Mouse (Mus musculus) neural tube, embryonic 13.5 days (tissue): ENCODE data around the gene Ankrd17. TPM values are rescaled to one million over a fixed set of nuclear protein-coding genes. Genes with fewer than 3 reads are reported as not detected.

Experiments
- ATAC-seq: fragments of 200-750 bp; cut with Nextera tagmentation; 2 replicates; pipeline ENCODE4 v1.8.0; 2017; ENCODE audit warnings: low read depth, mild to moderate bottlenecking, moderate TSS enrichment, moderate library complexity
- H3K27ac ChIP-seq: fragments of 300-500 bp; sonication (generic); replicated peaks from 2 replicates; pipeline ENCODE4 v1.5.1; 2015; ENCODE audit warnings: moderate library complexity, mild to moderate bottlenecking, inconsistent platforms
- H3K27me3 ChIP-seq: fragments of 300-500 bp; sonication (generic); 2 replicates; pipeline ENCODE4 v1.6.1; 2015; ENCODE audit warnings: mild to moderate bottlenecking, inconsistent platforms
- H3K36me3 ChIP-seq: fragments of 300-500 bp; sonication (generic); 2 replicates; pipeline ENCODE4 v1.6.1; 2015; ENCODE audit warnings: mild to moderate bottlenecking, inconsistent platforms
- H3K4me1 ChIP-seq: fragments of 300-500 bp; sonication (generic); replicated peaks from 2 replicates; pipeline ENCODE4 v1.6.1; 2015; ENCODE audit warnings: inconsistent platforms
- H3K4me2 ChIP-seq: fragments of 300-500 bp; sonication (generic); 2 replicates; pipeline ENCODE4 v1.6.1; 2015; ENCODE audit warnings: inconsistent platforms, mild to moderate bottlenecking, moderate library complexity
- H3K4me3 ChIP-seq: fragments of 300-500 bp; sonication (generic); 2 replicates; pipeline ENCODE4 v1.5.1; 2015; ENCODE audit warnings: mild to moderate bottlenecking, inconsistent platforms
- H3K9ac ChIP-seq: fragments of 300-500 bp; sonication (generic); 2 replicates; pipeline ENCODE4 v1.6.1; 2015; ENCODE audit warnings: moderate library complexity, mild to moderate bottlenecking, inconsistent platforms
- H3K9me3 ChIP-seq: fragments of 300-500 bp; sonication (generic); 2 replicates; pipeline ENCODE4 v1.6.1; 2016; ENCODE audit warnings: inconsistent platforms
- WGBS: fragments of 180-500 bp; shearing (Covaris S2); methylation state at CpG from one replicate; pipeline ENCODE4 v1.1.7; 2015; 5-methylcytosine and 5-hydroxymethylcytosine counted together
- polyA plus RNA-seq: library from polyadenylated mRNA; unstranded; fragments of >200 nt; fragmentation: Nextera tagmentation; extraction: Ambion mirVana; gene quantifications from 2 replicates; pipeline ENCODE4 v1.2.1, GENCODE M21; 2015

Ankrd17 gene
- polyA plus RNA-seq, result 28.3 and 29.3 TPM in 2 replicates

DNA sequence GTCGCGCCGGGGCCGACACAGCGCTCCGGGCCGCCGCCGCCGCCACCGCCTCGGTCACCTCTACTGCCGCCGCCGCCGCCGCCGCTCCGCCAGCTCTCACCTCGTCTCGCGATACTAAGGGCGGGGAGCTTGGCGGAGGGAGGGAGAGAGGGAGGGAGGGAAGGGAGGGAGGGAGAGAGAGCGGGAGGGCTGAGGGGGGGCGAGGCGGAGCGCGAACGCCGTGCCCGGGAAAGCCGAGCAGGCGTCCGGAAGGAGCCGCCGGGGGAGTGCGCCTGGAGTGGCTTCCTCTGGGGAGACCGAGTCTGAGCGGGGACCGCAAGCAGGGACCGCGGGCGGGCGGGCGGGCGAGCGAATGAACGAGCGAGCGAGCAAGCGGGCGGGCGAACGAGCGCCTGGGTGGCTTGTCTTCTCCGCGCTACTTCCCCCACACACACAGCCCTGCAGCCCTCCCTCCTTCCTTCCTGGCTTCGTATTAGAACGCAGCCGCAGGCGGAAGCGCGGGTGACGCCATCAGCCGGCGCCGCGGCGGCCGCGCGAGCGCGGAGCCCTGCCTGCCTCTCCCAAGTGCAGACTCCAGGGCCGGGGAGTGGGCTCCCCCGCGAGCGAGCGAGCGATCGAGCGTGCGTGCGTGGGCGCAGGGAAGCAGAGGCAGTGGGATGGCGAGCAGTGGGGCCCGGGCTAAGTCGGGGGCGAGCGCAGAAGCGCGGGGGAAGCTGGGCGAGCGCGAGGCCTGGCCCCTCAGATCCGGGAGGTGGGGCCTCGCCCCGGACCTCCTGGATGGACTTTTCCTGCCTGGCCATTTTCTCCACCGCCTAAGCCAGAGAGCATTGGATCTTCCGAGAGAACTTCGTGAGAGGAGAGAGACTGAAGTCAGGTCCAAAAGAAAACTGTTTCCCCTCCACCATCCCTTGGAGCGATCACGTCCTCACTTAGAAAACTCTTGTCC lies at the start of gene Ankrd17:
Gene Ankrd17 (minus strand): TSS at position 457 of the 946 bp plus-strand sequence.
- ATAC-seq, result peak; percentile 95

GRCm38 (mm10) chr5:90414925-90415295 lies 48.5 kb upstream of the Ankrd17 start:
- H3K4me2 ChIP-seq, result no peak overlapping the region
- H3K4me3 ChIP-seq, result no peak overlapping the region
- H3K9me3 ChIP-seq, result no peaks in the 10 kb centered on the region
- 62% methylated on average over 6 of the region's 6 CpGs for WGBS
- H3K36me3 ChIP-seq, result no peaks in the 10 kb centered on the region
- ATAC-seq, result no peak
- no peaks in the 10 kb centered on the region for H3K4me1 ChIP-seq
- no peak overlapping the region for H3K9ac ChIP-seq
- H3K27me3 ChIP-seq, result no peaks in the 10 kb centered on the region
- H3K27ac ChIP-seq, result no peak overlapping the region

More for the DNA sequence above, at the start of gene Ankrd17:
- H3K4me3 ChIP-seq, result peak within 1 kb of the TSS; percentile 98
- H3K36me3 ChIP-seq, result no peaks in the 10 kb centered on the region
- H3K9me3 ChIP-seq, result no peaks in the 10 kb centered on the region
- H3K4me1 ChIP-seq, result peaks cover 41% of the 10 kb centered on the region
- H3K27me3 ChIP-seq, result no peaks in the 10 kb centered on the region
- under 1% methylated on average over 65 of the region's 104 CpGs for WGBS
- peak within 1 kb of the TSS; percentile 97 for H3K9ac ChIP-seq
- H3K4me2 ChIP-seq, result peak within 1 kb of the TSS; percentile 84
- peak within 1 kb of the TSS; percentile 99 for H3K27ac ChIP-seq

DNA sequence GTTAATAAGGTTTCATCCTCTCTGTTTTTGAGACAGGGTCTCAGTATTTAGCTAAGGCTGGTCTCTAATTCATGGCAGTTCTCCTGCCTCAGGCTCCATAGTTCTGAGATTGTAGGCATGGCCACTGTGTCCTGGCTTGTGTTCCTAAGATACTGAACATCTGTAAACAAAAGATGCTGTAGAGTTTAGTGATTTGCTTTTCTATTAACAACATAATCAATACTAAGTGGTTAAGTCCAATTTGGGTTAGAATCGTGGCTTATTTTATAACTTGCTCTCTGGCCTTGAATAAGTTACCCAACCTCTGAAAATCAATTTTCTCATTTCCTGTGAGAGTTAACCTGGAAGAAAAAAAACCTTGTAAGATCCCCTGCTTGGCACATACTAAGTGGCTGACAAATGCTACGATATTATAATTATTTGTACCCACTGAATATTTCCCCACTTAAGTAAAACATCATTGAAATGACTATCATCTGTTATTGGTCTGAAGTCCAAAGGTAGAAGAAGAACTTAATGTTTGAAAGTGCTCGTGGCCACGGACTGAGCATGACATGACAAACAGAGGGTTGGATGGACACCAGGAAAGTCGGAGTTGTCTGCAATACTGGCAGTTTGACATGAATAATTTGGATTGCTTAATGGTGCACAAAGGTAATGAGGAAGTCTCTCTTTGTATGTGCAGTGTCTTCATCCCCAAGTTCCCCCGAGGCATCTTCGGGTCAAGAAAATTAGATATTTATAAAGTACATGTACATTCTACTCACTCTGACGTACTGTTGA lies 48.0 kb upstream of the Ankrd17 start:
- ATAC-seq, result no peak
- H3K36me3 ChIP-seq, result no peaks in the 10 kb centered on the region
- no peaks in the 10 kb centered on the region for H3K9me3 ChIP-seq
- no peak overlapping the region for H3K9ac ChIP-seq
- no peaks in the 10 kb centered on the region for H3K27me3 ChIP-seq
- no peak overlapping the region for H3K4me2 ChIP-seq
- H3K27ac ChIP-seq, result no peak overlapping the region
- no peaks in the 10 kb centered on the region for H3K4me1 ChIP-seq
- no peak overlapping the region for H3K4me3 ChIP-seq
- 82% methylated on average over 8 of the region's 8 CpGs for WGBS

DNA sequence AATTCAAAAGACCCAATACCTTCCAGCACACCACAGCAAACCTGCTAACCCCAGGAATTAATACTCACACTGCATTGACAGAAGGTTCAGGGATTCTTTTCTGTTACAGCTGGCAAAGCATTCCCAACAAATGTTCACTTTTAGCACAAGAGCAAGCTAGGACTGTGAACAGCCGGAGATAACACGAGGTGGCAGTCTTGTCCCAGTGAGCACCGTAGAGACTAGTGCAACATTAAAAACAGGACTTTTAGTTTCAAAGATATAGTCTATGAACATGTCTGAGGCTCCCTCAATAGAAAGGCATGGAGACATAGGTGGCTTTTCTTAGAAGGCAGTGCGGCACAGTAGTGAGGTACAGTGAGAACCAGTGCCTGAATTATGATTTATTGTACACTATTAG lies 38.8 kb upstream of the Ankrd17 start:
- H3K36me3 ChIP-seq, result no peaks in the 10 kb centered on the region
- ATAC-seq, result no peak
- no peak overlapping the region for H3K4me3 ChIP-seq
- H3K9ac ChIP-seq, result no peak overlapping the region
- no peaks in the 10 kb centered on the region for H3K9me3 ChIP-seq
- H3K4me2 ChIP-seq, result no peak overlapping the region
- no peaks in the 10 kb centered on the region for H3K4me1 ChIP-seq
- 89% methylated on average over 4 of the region's 4 CpGs for WGBS
- H3K27ac ChIP-seq, result no peak overlapping the region
- H3K27me3 ChIP-seq, result no peaks in the 10 kb centered on the region

DNA sequence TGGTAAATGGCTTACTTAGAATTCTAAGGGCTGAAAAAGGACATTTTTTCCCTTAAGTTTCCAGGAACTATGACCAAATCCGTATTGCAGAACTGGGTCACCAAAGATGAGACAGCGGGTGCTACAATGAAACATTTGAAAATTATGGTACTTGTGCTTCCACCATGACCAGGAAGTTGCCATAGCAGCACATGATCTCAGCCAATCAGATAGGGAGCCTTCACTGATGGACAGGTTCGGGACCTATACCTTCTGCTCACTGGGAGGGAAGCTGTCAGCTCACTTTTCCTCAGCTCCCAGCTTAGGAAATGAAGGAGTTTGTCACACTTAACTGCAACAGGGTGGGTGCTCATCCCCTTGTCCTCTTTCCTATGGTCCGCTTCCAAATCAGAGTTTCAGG lies 30.4 kb upstream of the Ankrd17 start:
- Histone ChIP-seq H3K4me1 (no peaks in the 10 kb centered on the region), H3K36me3 (no peaks in the 10 kb centered on the region), H3K4me2 (no peak overlapping the region), H3K4me3 (no peak overlapping the region), H3K9ac (no peak overlapping the region), H3K9me3 (no peaks in the 10 kb centered on the region), H3K27me3 (no peaks in the 10 kb centered on the region), H3K27ac (no peak overlapping the region)
- 88% methylated on average over 4 of the region's 4 CpGs for WGBS
- ATAC-seq, result no peak

- Histone ChIP-seq H3K9me3 (no peaks in the 10 kb centered on the region), H3K4me2 (no peak overlapping the region), H3K36me3 (no peaks in the 10 kb centered on the region), H3K27me3 (no peaks in the 10 kb centered on the region), H3K27ac (no peak overlapping the region), H3K9ac (no peak overlapping the region), H3K4me3 (no peak overlapping the region), H3K4me1 (no peaks in the 10 kb centered on the region)
- ATAC-seq, result no peak
- 79% methylated on average over 4 of the region's 4 CpGs for WGBS
Measured at GRCm38 (mm10) chr5:90394322-90394721, 27.9 kb upstream of the Ankrd17 start.

GRCm38 (mm10) chr5:90393764-90394163 lies 27.4 kb upstream of the Ankrd17 start:
- WGBS, result 73% methylated on average over 5 of the region's 5 CpGs
- H3K4me3 ChIP-seq, result no peak overlapping the region
- no peak overlapping the region for H3K9ac ChIP-seq
- H3K4me1 ChIP-seq, result no peaks in the 10 kb centered on the region
- no peaks in the 10 kb centered on the region for H3K27me3 ChIP-seq
- no peaks in the 10 kb centered on the region for H3K36me3 ChIP-seq
- ATAC-seq, result no peak
- H3K9me3 ChIP-seq, result no peaks in the 10 kb centered on the region
- no peak overlapping the region for H3K4me2 ChIP-seq
- H3K27ac ChIP-seq, result no peak overlapping the region

GRCm38 (mm10) chr5:90383080-90383479 lies 16.7 kb upstream of the Ankrd17 start:
- 56% methylated on average over 1 of the region's 1 CpGs for WGBS
- H3K9me3 ChIP-seq, result no peaks in the 10 kb centered on the region
- no peaks in the 10 kb centered on the region for H3K27me3 ChIP-seq
- no peak overlapping the region for H3K27ac ChIP-seq
- H3K36me3 ChIP-seq, result no peaks in the 10 kb centered on the region
- ATAC-seq, result no peak
- H3K4me1 ChIP-seq, result no peaks in the 10 kb centered on the region
- H3K4me3 ChIP-seq, result no peak overlapping the region
- H3K9ac ChIP-seq, result no peak overlapping the region
- H3K4me2 ChIP-seq, result no peak overlapping the region

DNA sequence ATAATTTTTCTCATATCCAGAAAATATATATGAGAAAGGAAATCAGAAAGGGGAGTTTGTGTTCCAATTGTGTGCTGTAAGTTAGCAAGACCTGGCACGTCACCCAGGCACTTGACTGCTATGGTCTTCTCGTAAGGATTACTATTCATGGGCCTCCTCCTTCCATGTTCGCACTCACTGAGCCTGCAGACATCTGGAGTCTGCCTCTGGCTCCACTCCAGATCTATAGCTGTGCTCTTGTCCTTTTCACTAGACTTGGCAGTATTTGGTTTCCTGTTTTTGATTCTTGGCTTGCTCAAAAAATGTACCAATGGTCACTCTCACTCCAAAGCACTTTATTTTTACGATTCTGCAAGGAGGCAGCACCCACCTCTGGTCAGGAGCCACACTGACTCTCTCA lies 15.1 kb upstream of the Ankrd17 start:
- H3K27me3 ChIP-seq, result no peaks in the 10 kb centered on the region
- no peak overlapping the region for H3K4me3 ChIP-seq
- H3K36me3 ChIP-seq, result no peaks in the 10 kb centered on the region
- no peak overlapping the region for H3K4me2 ChIP-seq
- H3K4me1 ChIP-seq, result no peaks in the 10 kb centered on the region
- H3K9ac ChIP-seq, result no peak overlapping the region
- WGBS, result 79% methylated on average over 4 of the region's 4 CpGs
- no peak for ATAC-seq
- H3K27ac ChIP-seq, result no peak overlapping the region
- no peaks in the 10 kb centered on the region for H3K9me3 ChIP-seq

DNA sequence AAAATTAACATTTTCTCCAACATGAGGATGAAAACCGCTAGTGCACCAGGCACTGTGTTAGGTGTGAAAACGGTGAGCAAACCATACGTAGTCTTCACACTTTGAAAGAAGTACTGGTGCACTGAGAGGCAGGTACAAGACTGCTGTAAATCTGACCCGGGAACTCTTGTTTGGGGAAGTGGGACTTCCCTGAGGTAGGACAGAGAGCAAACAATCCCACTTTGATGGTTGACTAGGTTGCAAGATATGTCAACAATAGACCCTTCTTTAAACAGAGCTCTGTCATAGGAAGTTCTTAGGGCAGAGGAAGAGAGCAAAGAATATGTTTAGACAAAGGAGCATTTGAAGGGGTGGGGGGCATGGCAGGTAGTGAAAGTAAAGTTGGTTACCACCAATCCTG lies 7.3 kb upstream of the Ankrd17 start:
- Histone ChIP-seq H3K4me3 (no peak overlapping the region), H3K9ac (no peak overlapping the region)
- WGBS, result 96% methylated on average over 4 of the region's 4 CpGs

GRCm38 (mm10) chr5:90370401-90370800 lies 4.0 kb upstream of the Ankrd17 start:
- Histone ChIP-seq H3K27me3 (no peaks in the 10 kb centered on the region), H3K27ac (no peak overlapping the region), H3K4me3 (no peak overlapping the region), H3K36me3 (no peaks in the 10 kb centered on the region), H3K9me3 (no peaks in the 10 kb centered on the region), H3K4me1 (peaks cover 10% of the 10 kb centered on the region), H3K9ac (no peak overlapping the region), H3K4me2 (no peak overlapping the region)
- ATAC-seq, result no peak
- WGBS, result 88% methylated on average over 5 of the region's 5 CpGs

More for the DNA sequence above, 7.3 kb upstream of the Ankrd17 start:
- ATAC-seq, result no peak
- H3K9me3 ChIP-seq, result no peaks in the 10 kb centered on the region
- H3K27ac ChIP-seq, result no peak overlapping the region
- no peak overlapping the region for H3K4me2 ChIP-seq
- no peaks in the 10 kb centered on the region for H3K27me3 ChIP-seq
- no peaks in the 10 kb centered on the region for H3K4me1 ChIP-seq
- H3K36me3 ChIP-seq, result no peaks in the 10 kb centered on the region

DNA sequence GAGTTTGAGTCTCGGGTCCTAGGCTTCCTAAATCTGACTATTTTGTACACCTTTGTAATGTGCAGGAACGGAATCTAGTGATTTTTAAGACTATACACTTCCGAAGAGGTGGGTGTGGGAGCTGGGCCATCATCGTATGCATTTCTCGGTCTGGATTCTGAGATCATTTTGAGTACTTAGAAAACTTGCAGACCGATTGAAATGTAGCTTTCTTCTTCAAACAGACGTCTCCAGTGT lies 608 bp upstream of the Ankrd17 start, which contains the start of gene Gm9958:
Gene Gm9958 (plus strand): TSS at position 138 of the 237 bp plus-strand sequence.
- Histone ChIP-seq H3K4me3 (peak within 1 kb of the TSS; percentile 98), H3K4me2 (peak within 1 kb of the TSS; percentile 67), H3K9ac (peak within 1 kb of the TSS; percentile 97), H3K9me3 (no peaks in the 10 kb centered on the region), H3K4me1 (peaks cover 35% of the 10 kb centered on the region), H3K36me3 (no peaks in the 10 kb centered on the region), H3K27ac (peak within 1 kb of the TSS; percentile 99), H3K27me3 (no peaks in the 10 kb centered on the region)
- ATAC-seq, result no peak
- 3% methylated on average over 7 of the region's 7 CpGs for WGBS
